8 mouse cellular contexts compared by ENCODE assay signal in the genomic region with DNA sequence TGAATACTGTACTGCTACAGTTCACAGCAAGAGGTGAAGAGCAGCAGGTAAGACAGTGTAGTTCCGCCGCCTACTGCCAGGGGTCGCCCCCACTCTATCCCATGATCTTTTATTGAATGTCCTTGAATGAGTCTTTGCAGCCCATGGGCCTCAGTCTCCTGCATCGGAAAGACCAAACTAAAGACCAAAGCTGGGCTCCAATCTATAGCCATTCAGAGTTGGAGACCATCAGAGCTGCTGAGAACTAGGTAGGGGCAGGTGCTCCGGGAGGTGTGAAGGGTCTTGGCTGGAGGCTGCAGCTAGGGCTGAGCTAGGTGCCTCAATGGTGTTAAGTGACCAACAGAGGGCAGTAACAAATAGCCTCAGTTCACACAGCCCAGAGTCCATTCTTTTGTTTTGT. TPM values are rescaled to one million over a fixed set of nuclear protein-coding genes. Genes with fewer than 3 reads are reported as not detected.
A peak's percentile ranks its signal among the peaks of the same experiment; 100 is the strongest.
DNase-seq lines count a peak whose midpoint lies in the region; ATAC-seq lines count a peak whose summit lies in the region.
"Had no signal": no experiment of that assay in that cellular context is flagged by ENCODE, and none has a peak within 500 bp of the region (broad histone marks: within the 10 kb centered on the region; RNA-seq: fewer than 3 reads in every experiment).

No protein-coding gene starts in this region.

- peak; percentile 37 for DNase-seq in midbrain, embryonic 10.5 days (ENCODE audit: low spot score)
- peak; percentile 76 for DNase-seq in R1 (ENCODE audit: low read depth, low spot score)
- peak; percentile 61 for DNase-seq in embryo, embryonic 10 days (ENCODE audit: low spot score)
- peak; percentile 62 for DNase-seq in induced T-regulatory cell, adult 2 months (ENCODE audit: low read depth)
- peak; percentile 62 for DNase-seq in liver, embryonic 11.5 days (ENCODE audit: low spot score)
- DNase-seq in retina, postnatal 1 day, result peak; percentile 74

- 77% methylated on average over 5 of the region's 5 CpGs for whole genome bisulfite sequencing in midbrain, embryonic 10.5 days
- WGBS in midbrain, embryonic 15.5 days, result 76% methylated on average over 5 of the region's 5 CpGs
- WGBS in liver, embryonic 11.5 days, result 61% methylated on average over 5 of the region's 5 CpGs

- peaks cover 77% of the 10 kb centered on the region for H3K36me3 ChIP-seq in midbrain, embryonic 10.5 days
- peaks cover 10% of the 10 kb centered on the region for H3K36me3 ChIP-seq in midbrain, embryonic 15.5 days (replicated peaks)
- peaks cover 37% of the 10 kb centered on the region for H3K36me3 ChIP-seq in liver, embryonic 11.5 days (ENCODE audit: control insufficient read depth, insufficient read depth, low read length)

- H3K27ac ChIP-seq in midbrain, embryonic 10.5 days (replicated peaks), result no peak overlapping the region
- no peak overlapping the region for H3K27ac ChIP-seq in midbrain, embryonic 15.5 days
- H3K27ac ChIP-seq in liver, embryonic 11.5 days (ENCODE audit: low read depth, low read length), result no peak overlapping the region
- H3K27ac ChIP-seq: heart, embryonic 15.5 days had no signal

- H3K9me3 ChIP-seq in midbrain, embryonic 10.5 days (replicated peaks), result peaks cover 9% of the 10 kb centered on the region
- no peaks in the 10 kb centered on the region; the same call in 1 of the 2 replicates for H3K9me3 ChIP-seq in midbrain, embryonic 15.5 days
- H3K9me3 ChIP-seq in liver, embryonic 11.5 days (ENCODE audit: control insufficient read depth, low read length), result peaks cover 4% of the 10 kb centered on the region; the same call in 1 of the 2 replicates
- H3K9me3 ChIP-seq: heart, embryonic 15.5 days had no signal

- H3K4me3 ChIP-seq in midbrain, embryonic 10.5 days, result no peak overlapping the region
- H3K4me3 ChIP-seq in midbrain, embryonic 15.5 days, result no peak overlapping the region
- no peak overlapping the region for H3K4me3 ChIP-seq in liver, embryonic 11.5 days (ENCODE audit: low read depth, low read length)
- H3K4me3 ChIP-seq: heart, embryonic 15.5 days had no signal

- H3K9ac ChIP-seq in midbrain, embryonic 15.5 days, result no peak overlapping the region
- H3K9ac ChIP-seq in liver, embryonic 11.5 days (ENCODE audit: low read depth, low read length), result no peak overlapping the region
- H3K9ac ChIP-seq: heart, embryonic 15.5 days had no signal

- H3K4me2 ChIP-seq in midbrain, embryonic 15.5 days, result no peak overlapping the region
- no peak overlapping the region for H3K4me2 ChIP-seq in liver, embryonic 11.5 days
- H3K4me2 ChIP-seq: heart, embryonic 15.5 days had no signal

- no peak for ATAC-seq in midbrain, embryonic 15.5 days (replicated peaks)
- peak; percentile 61 for ATAC-seq in liver, embryonic 11.5 days (replicated peaks; ENCODE audit: low FRiP score)

- no peaks in the 10 kb centered on the region for H3K4me1 ChIP-seq in midbrain, embryonic 10.5 days
- no peaks in the 10 kb centered on the region for H3K4me1 ChIP-seq in midbrain, embryonic 15.5 days
- no peaks in the 10 kb centered on the region for H3K4me1 ChIP-seq in liver, embryonic 11.5 days (replicated peaks; ENCODE audit: control insufficient read depth, insufficient read depth, low read length)
- H3K4me1 ChIP-seq: heart, embryonic 15.5 days had no signal

- no peaks in the 10 kb centered on the region for H3K27me3 ChIP-seq in midbrain, embryonic 10.5 days (ENCODE audit: low read depth, poor library complexity, severe bottlenecking)
- no peaks in the 10 kb centered on the region for H3K27me3 ChIP-seq in midbrain, embryonic 15.5 days (replicated peaks)
- H3K27me3 ChIP-seq in liver, embryonic 11.5 days (replicated peaks; ENCODE audit: control insufficient read depth, insufficient read depth, low read length), result no peaks in the 10 kb centered on the region
- H3K27me3 ChIP-seq: heart, embryonic 15.5 days had no signal

RNA-seq across cellular contexts. Expression of a gene that starts 48.3 kb away (rescaled TPM):
- polyA plus RNA-seq in midbrain, embryonic 10.5 days (2016; fragmentation: Nextera tagmentation; extraction: Ambion mirVana), result 71.3 and 79.7 TPM in 2 replicates
- polyA plus RNA-seq in midbrain, embryonic 15.5 days (2015; fragmentation: Nextera tagmentation; extraction: Ambion mirVana), result 55.7 and 65.4 TPM in 2 replicates
- 53.9 and 58.9 TPM in 2 replicates for polyA plus RNA-seq in liver, embryonic 11.5 days (2014; fragmentation: Nextera tagmentation; extraction: Ambion mirVana)
